Mouse (Mus musculus) embryonic fibroblast, embryonic 13.5 days (primary cell): Measurements from ENCODE around the gene Unc79.

Experiments
- CTCF ChIP-seq: IDR thresholded peaks from 2 replicates; pipeline ENCODE4 v1.5.1; 2011; ENCODE audit warnings: mild to moderate bottlenecking, control low read depth, low read length, moderate library complexity, borderline replicate concordance; ENCODE audit not compliant: insufficient read depth
- POLR2A ChIP-seq: IDR thresholded peaks from 2 replicates; pipeline ENCODE4 v1.6.1; 2011; ENCODE audit warnings: low read depth, mild to moderate bottlenecking, control low read depth, low read length, moderate library complexity

DNA sequence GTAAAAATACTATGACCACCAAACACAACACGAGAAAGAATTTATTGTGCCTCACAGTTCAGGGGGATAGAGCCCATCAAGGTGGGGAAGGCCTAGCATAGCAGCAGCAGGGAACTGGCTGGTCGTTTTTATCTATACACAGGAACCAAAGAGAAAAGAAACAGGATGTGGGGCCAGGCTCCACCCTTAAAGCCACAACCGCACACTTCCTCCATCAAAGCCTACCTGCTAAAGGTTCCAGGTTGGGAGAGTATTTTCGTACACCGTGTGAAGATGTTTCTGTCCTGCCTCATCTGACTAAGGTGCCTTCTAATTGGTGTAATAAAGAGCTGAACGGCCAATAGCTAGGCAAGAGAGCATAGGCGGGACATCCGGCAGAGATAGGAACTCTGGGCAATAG is 168.0 kb downstream of the Unc79 start:
- TF ChIP-seq CTCF (no peak), POLR2A (no peak)
